Mouse (Mus musculus) C2C12 (cell line): Measurements from ENCODE around the gene Kpna6. TPM values are rescaled to one million over a fixed set of nuclear protein-coding genes. Genes with fewer than 3 reads are reported as not detected.

Experiments used
- H3K27me3 ChIP-seq: one replicate; pipeline ENCODE4 v1.6.1; 2011; ENCODE audit not compliant: control insufficient read depth, insufficient read depth, insufficient read length
- H3K36me3 ChIP-seq: one replicate; pipeline ENCODE4 v1.6.1; 2011; ENCODE audit not compliant: control insufficient read depth, insufficient read depth
- H3K4me3 ChIP-seq: one replicate; pipeline ENCODE4 v1.5.1; 2011; ENCODE audit warnings: mild to moderate bottlenecking, control low read depth; ENCODE audit not compliant: poor library complexity, insufficient read depth, severe bottlenecking
- H3K79me2 ChIP-seq: one replicate; pipeline ENCODE4 v1.6.1; 2011; ENCODE audit not compliant: control insufficient read depth, insufficient read depth
- H3K79me3 ChIP-seq: one replicate; pipeline ENCODE4 v1.6.1; 2011; ENCODE audit warnings: low read depth, control low read depth
- H3ac ChIP-seq: one replicate; pipeline ENCODE3; 2011; ENCODE audit warnings: low read depth; ENCODE audit not compliant: control insufficient read depth, insufficient read length
- CEBPB ChIP-seq: IDR thresholded peaks from one replicate; pipeline ENCODE4 v1.6.1; 2011; ENCODE audit warnings: low read depth, mild to moderate bottlenecking, control low read depth, moderate library complexity
- CTCF ChIP-seq: IDR thresholded peaks from one replicate; pipeline ENCODE4 v1.5.1; 2011; ENCODE audit not compliant: control insufficient read depth, insufficient read depth, insufficient read length
- FOSL1 ChIP-seq: IDR thresholded peaks from one replicate; pipeline ENCODE4 v1.8.0; 2011; ENCODE audit warnings: mild to moderate bottlenecking, low read length; ENCODE audit not compliant: poor library complexity, insufficient read depth, severe bottlenecking
- MAX ChIP-seq: IDR thresholded peaks from one replicate; pipeline ENCODE4 v1.6.1; 2011; ENCODE audit warnings: mild to moderate bottlenecking, control low read depth
- MYOD1 ChIP-seq: IDR thresholded peaks from one replicate; pipeline ENCODE4 v1.6.1; 2011; ENCODE audit warnings: low read depth; ENCODE audit not compliant: control insufficient read depth, insufficient read length
- MYOG ChIP-seq: IDR thresholded peaks from one replicate; pipeline ENCODE4 v1.6.1; 2011; ENCODE audit not compliant: control insufficient read depth, insufficient read length; ENCODE audit errors: extremely low read depth
- USF1 ChIP-seq: IDR thresholded peaks from one replicate; pipeline ENCODE4 v1.6.1; 2011; ENCODE audit warnings: low read depth, mild to moderate bottlenecking, control low read depth, moderate library complexity
- polyA plus RNA-seq: library from polyadenylated mRNA; unstranded; fragments of >200 nt; fragmentation: generic; extraction: Trizol; gene quantifications from one replicate; pipeline ENCODE4 v1.2.1, GENCODE M21; 2012; ENCODE audit warnings: missing spikeins

Gene Kpna6
- polyA plus RNA-seq, 1 experiment = 23.9 TPM

GRCm38 (mm10) chr4:129631867-129632266 lies 40.7 kb downstream of the Kpna6 start:
- Histone ChIP-seq H3K79me3 (peaks cover 5% of the 10 kb centered on the region), H3K79me2 (peaks cover 17% of the 10 kb centered on the region), H3ac (no peak overlapping the region), H3K27me3 (no peaks in the 10 kb centered on the region), H3K36me3 (peaks cover 88% of the 10 kb centered on the region), H3K4me3 (no peak overlapping the region)
- TF ChIP-seq MYOD1 (no peak), FOSL1 (no peak), MAX (no peak), CTCF (no peak), USF1 (no peak), CEBPB (no peak), MYOG (no peak)

- Histone ChIP-seq H3K79me2 (peaks cover 8% of the 10 kb centered on the region), H3K36me3 (peaks cover 81% of the 10 kb centered on the region), H3K79me3 (peaks cover 2% of the 10 kb centered on the region), H3K4me3 (no peak overlapping the region), H3K27me3 (no peaks in the 10 kb centered on the region), H3ac (no peak overlapping the region)
- TF ChIP-seq MAX = no peak
- no peak for TF ChIP-seq FOSL1
- no peak for TF ChIP-seq MYOD1
- TF ChIP-seq CEBPB = no peak
- no peak for TF ChIP-seq USF1
- no peak for TF ChIP-seq MYOG
- no peak for TF ChIP-seq CTCF
These were observed 41.6 kb downstream of the Kpna6 start for GRCm38 (mm10) chr4:129630944-129631343.

- Histone ChIP-seq H3K79me3 (no peaks in the 10 kb centered on the region), H3K79me2 (peaks cover 6% of the 10 kb centered on the region), H3K36me3 (peaks cover 43% of the 10 kb centered on the region), H3ac (no peak overlapping the region), H3K4me3 (no peak overlapping the region), H3K27me3 (no peaks in the 10 kb centered on the region)
- TF ChIP-seq CTCF = no peak
- TF ChIP-seq CEBPB = no peak
- no peak for TF ChIP-seq FOSL1
- TF ChIP-seq MYOG = no peak
- TF ChIP-seq MYOD1 = no peak
- TF ChIP-seq MAX = no peak
- TF ChIP-seq USF1 = no peak
These were observed 46.5 kb downstream of the Kpna6 start for GRCm38 (mm10) chr4:129626035-129626434.

- Histone ChIP-seq H3K79me3 (no peaks in the 10 kb centered on the region), H3K79me2 (peaks cover 6% of the 10 kb centered on the region), H3ac (no peak overlapping the region), H3K27me3 (no peaks in the 10 kb centered on the region), H3K36me3 (peaks cover 37% of the 10 kb centered on the region), H3K4me3 (no peak overlapping the region)
- TF ChIP-seq FOSL1 (no peak), MYOD1 (no peak), USF1 (no peak), CTCF (no peak)
These were observed 47.1 kb downstream of the Kpna6 start for GRCm38 (mm10) chr4:129625496-129625895.

GRCm38 (mm10) chr4:129625029-129625370 lies 47.6 kb downstream of the Kpna6 start:
- Histone ChIP-seq H3ac (no peak overlapping the region), H3K27me3 (no peaks in the 10 kb centered on the region), H3K4me3 (no peak overlapping the region), H3K36me3 (peaks cover 32% of the 10 kb centered on the region), H3K79me2 (peaks cover 6% of the 10 kb centered on the region), H3K79me3 (no peaks in the 10 kb centered on the region)
- TF ChIP-seq USF1 = no peak
- TF ChIP-seq MAX = no peak
- TF ChIP-seq MYOG = no peak
- TF ChIP-seq FOSL1 = no peak
- no peak for TF ChIP-seq MYOD1
- TF ChIP-seq CTCF = no peak
- TF ChIP-seq CEBPB = no peak

GRCm38 (mm10) chr4:129624281-129625028 lies 48.1 kb downstream of the Kpna6 start:
- H3K4me3 ChIP-seq = peak overlapping the region; percentile 29
- TF ChIP-seq MYOD1 (no peak), FOSL1 (no peak), MAX (no peak), USF1 (no peak), CEBPB (no peak), MYOG (no peak), CTCF (no peak)

More at GRCm38 (mm10) chr4:129624281-129625028, 48.1 kb downstream of the Kpna6 start:
- Histone ChIP-seq H3K79me2 (peaks cover 6% of the 10 kb centered on the region), H3ac (no peak overlapping the region), H3K27me3 (no peaks in the 10 kb centered on the region), H3K79me3 (no peaks in the 10 kb centered on the region), H3K36me3 (peaks cover 27% of the 10 kb centered on the region)
